Mouse (Mus musculus) gastrocnemius, adult 18-20 months (tissue): Measurements from ENCODE around the gene Polg2. TPM values are rescaled to one million over a fixed set of nuclear protein-coding genes. Genes with fewer than 3 reads are reported as not detected.
"Not testable (repeated sequence)": the region's sequence is repeated elsewhere in the genome, so short reads cannot be mapped to it uniquely, and the experiment has no call there.

Source experiments
- DNase-seq: peaks from one replicate; pipeline ENCODE4 v3.0.0; 2021; ENCODE audit warnings: low spot score
- long read RNA-seq, 2 experiments: library from polyadenylated mRNA; stranded (forward); transcript quantifications; one replicate each; pipeline ENCODE4 v2.0.0; 2021
- total RNA-seq, 2 experiments: library from RNA; stranded (reverse); gene quantifications; 2 replicates each; pipeline ENCODE4 v1.2.3; 2021

Polg2 gene
- 1 to 10 TPM; 2.4 TPM for total RNA-seq
- long read RNA-seq, experiment 1, partial matches to known transcripts: 0 of 2 reads
- long read RNA-seq, experiment 1, other reads (novel, unspliced or antisense): 1 of 2 reads
- long read RNA-seq, experiment 2, partial matches to known transcripts: 0 of 3 reads
- long read RNA-seq, experiment 2, other reads (novel, unspliced or antisense): 1 of 3 reads

DNA sequence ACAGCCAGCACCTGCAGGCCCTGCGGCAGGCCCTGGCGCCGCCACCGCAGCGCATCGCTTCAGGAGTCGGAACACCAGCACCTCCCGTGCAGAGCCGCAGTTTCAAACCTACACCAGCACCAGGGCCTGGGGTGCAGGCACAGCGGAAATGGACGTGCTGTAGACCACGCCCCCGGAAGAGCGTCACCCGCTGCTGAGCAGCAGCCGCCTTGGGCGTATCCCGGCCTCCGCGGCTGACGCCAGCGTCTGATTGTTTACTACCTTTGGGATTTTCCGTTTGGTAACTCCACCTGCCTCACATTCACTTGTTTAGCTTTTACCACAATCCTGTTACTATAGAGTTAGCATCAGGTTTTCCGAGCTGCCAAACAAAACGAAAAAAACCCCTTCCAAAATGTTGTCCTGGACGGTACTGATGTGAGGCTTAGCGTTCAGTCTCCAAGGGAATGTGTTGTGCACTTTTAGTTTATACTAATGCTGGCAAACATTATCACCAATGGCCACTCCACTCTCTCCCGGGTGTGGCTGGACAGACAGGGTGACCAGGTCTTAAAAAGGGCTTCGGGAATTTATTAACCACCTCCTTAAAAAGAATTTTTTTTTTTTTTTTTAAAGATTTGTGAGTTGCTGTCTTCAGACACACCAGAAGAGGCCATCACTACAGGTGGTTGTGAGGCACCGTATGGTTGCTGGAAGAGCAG lies at the start of gene Polg2:
TSS of gene Polg2 (minus strand) at position 150 of the 701 bp plus-strand sequence.
- peak; percentile 89 for DNase-seq

DNA sequence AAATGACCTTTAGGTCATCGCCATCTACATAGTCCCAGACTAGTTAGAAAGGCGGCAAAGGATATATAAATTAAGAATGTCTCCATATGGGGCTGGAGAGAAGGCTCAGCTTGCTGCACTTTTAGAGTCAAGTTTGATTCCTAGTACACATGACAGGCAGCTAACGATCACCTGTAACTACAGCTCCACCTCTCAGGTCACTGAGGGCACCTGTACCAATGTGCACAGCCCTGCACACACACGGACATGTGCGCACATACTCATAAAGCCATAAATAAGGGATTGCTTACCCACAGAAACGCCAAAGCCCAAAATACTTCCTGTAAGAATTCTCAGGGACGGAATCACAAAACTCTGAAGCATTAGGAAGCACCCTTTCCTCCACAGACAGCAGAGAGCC lies 48.7 kb upstream of the Polg2 start:
- no peak for DNase-seq

- DNase-seq: no peak
Observed at GRCm38 (mm10) chr11:106824403-106824802, 45.1 kb upstream of the Polg2 start.

- DNase-seq: no peak
Observed at GRCm38 (mm10) chr11:106823741-106824140, 44.4 kb upstream of the Polg2 start.

GRCm38 (mm10) chr11:106822911-106823310 lies 43.6 kb upstream of the Polg2 start:
- no peak for DNase-seq

GRCm38 (mm10) chr11:106822491-106822890 lies 43.2 kb upstream of the Polg2 start:
- no peak for DNase-seq

GRCm38 (mm10) chr11:106821397-106821796 lies 42.1 kb upstream of the Polg2 start:
- DNase-seq: no peak

DNA sequence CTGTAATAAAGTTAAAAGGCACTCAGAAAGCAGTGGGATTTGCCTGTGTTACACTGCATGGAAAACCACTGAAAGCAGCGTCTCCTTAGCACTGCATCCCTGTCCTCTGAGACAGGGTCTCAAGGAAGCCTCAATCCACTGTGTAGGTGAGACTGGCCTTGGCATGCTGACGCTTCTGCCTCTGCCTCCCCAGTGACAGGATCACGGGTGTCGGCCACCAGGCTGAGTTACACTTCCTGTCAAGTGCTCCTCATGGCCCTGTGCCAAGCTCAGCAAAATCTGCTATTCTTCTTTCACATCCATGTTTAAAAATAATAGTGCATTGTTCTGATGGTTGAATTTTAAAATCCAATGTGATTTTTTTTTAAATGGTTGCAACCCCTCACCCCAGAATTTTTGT lies 41.6 kb upstream of the Polg2 start:
- DNase-seq: peak; percentile 62

DNA sequence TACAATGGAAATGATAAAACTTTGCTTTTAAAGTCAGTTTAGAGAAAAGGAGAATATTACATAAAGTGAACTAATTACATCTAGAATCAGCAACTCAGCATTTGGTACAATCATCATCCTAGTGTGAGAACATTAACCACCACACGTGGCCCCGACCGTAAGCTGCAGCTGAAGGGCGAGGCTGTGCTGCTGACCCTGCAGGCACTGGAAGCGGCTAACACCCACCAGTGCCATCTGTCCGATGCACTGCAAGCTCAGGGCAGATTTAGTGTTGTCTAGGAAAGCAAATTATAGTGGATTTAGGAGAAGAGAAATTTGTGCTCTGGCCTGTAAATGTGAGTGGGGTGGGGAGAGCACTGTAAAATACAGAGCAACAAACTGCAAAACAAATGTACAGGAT lies 40.9 kb upstream of the Polg2 start:
- no peak for DNase-seq

GRCm38 (mm10) chr11:106819595-106819994 lies 40.3 kb upstream of the Polg2 start:
- DNase-seq: no peak

GRCm38 (mm10) chr11:106818341-106818740 lies 39.0 kb upstream of the Polg2 start:
- no peak for DNase-seq

GRCm38 (mm10) chr11:106817808-106818207 lies 38.5 kb upstream of the Polg2 start:
- DNase-seq: peak; percentile 30

- no peak for DNase-seq
Observed at GRCm38 (mm10) chr11:106817156-106817555, 37.8 kb upstream of the Polg2 start.

- DNase-seq: no peak
Observed at GRCm38 (mm10) chr11:106816316-106816715, 37.0 kb upstream of the Polg2 start.

DNA sequence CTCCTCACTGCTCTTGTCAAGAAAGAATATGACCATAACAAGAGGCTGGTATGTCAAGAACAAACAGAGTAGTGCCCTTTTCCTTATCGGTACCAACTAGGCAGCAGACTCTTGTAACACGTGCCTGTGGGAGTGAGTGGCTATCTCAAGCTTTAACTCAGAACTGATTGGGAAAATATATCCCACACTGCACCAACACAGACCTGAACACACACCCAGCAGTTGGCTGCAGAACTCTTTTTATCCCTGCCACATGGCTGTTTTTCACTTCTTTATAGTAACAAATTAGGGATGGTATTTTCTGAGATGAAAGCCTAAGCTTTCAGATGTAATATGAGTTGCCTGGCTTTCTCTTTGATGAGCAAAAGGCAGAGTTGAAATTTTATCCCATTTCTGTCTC lies 36.4 kb upstream of the Polg2 start:
- DNase-seq: no peak

- no peak for DNase-seq
Observed at GRCm38 (mm10) chr11:106815331-106815730, 36.0 kb upstream of the Polg2 start.

DNA sequence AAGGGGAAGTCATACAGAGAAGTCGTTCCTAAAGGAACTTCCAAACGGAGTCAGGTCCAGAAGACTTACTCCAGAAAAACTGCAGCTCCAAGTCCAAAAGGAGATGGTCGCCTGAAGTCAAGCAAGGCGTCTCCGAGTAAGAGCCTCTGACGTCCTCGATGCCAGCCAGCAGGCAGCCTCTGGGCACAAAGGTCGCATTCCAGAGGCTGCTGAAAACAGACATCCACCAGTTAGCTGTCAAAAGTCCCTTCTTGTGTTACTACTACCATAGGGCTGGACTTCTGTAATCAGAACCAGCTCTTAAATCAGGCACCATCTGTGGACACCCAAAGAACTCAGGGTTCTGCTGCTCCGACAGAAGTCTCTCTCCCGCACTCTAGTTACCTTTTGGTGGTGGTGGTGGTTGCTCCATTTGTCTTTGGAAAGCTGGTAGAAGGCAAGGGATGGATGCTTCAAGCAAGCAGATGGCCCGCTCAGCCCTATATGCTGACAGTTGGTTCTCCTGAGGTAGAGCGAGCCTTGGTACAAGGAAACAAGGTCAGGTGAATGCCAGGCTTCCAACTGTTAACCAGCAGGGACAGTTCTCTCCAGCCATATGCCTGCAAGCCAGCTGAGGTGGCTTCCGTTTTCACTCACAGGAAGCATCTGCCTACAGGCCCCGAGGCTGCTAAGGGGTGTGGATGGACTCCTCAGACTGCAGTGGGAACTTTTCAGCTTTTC lies 35.4 kb upstream of the Polg2 start:
- DNase-seq: no peak

DNA sequence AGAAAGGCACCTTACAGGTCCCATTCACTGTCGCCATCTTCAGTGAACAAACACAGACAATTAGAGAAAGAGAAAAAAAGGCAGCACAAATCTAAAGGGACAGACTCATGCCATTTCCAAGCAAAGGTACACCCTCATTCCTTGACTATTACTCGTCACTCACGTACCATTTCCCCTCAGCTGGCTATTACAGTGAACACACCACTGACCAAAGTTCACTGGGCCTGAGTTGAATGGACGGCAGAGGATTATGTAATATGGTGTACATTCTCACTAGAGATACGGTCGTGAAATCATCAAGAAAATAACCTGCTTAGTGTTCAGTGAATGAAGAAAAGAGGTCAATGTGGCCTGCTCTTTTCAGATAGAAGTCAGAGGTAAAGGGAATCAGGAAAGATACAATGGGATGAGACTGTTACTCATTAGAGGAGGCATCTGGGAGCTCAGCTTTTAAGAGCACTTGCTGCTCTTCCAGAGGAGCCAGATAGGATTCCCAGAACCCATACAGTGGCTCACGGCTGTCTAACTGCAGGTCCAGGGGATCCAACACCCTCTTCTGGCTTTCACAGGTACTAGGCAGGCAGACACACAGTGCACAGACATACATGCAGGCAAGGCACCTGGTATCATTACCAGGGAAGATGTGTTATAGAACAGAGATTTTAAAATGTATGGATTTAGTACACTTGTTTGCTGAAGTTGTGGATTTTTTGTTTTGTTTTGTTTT lies 33.2 kb upstream of the Polg2 start:
- no peak for DNase-seq

DNA sequence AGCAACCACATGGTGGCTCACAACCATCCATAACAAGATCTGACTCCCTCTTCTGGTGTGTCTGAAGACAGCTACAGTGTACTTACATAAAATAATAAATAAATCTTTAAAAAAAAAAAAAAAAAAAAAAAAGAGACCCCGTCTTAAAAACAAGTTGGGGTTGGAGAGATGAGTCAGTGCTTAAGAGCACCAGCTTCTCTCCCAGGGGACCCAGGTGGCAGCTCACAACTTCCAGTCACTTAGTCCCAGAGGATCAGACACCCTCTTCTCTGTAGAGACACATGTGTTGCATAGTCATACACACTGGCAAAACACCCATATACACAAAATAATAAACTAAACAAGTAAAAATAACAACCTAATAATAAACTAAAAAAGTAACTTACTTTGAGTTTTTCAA lies 28.1 kb upstream of the Polg2 start:
- DNase-seq: not testable (repeated sequence)

DNA sequence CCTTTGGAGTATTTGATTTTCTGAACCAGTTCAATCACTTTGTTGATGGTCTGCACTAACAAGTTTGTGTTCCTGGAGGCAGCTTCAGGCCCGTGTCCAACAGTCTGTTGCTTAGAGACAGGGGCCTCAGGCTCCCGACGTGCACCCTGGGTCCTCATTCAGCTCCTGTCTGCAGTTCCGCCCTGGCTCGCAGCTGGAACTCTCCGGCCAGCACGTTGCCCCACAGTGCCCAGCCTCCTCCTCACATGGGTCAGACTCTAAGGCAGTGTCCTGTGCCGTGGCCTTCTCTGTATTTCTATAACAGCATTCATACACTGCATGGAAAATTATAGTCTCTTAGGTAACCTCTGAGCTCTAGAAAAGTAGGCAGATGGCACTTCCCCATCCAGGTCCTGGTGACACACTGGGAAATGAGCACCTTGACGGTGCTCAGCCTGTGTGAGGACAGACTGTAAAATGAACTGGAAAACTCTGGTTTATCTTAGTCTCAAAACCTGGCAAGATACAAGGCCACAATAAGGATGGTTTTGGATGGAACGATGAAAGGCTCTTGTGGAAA lies 22.8 kb upstream of the Polg2 start:
- no peak for DNase-seq

DNA sequence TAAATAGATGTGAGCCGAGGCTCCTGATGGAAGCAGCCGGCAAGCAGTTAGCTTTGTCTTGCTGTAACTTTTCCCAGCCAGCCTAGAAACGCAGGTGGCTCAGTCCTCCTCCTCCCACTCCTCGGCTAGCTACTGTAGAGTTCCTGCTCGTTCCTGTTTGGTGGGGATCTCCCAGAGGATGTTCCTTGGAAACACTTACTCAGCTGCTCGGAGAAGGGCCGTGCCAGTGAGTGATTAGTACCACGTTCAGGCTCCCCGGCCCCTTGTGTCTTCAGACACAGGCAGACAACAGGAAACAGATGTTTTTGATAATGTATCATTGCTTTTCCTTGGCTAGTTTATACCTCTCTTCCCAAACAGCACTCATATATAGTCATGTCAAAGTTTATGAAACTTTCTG lies 16.3 kb upstream of the Polg2 start:
- no peak for DNase-seq

- DNase-seq: no peak
Observed at GRCm38 (mm10) chr11:106793846-106794245, 14.5 kb upstream of the Polg2 start.
